Mouse (Mus musculus) midbrain, embryonic 14.5 days (tissue): ENCODE data around the gene Pawr. TPM values are rescaled to one million over a fixed set of nuclear protein-coding genes. Genes with fewer than 3 reads are reported as not detected.

Experiments
- ATAC-seq: fragments of 200-750 bp; cut with Nextera tagmentation; 2 replicates; pipeline ENCODE4 v1.8.0; 2017; ENCODE audit warnings: moderate number of reproducible peaks, moderate library complexity; ENCODE audit not compliant: low FRiP score, low TSS enrichment
- DNase-seq: peaks from one replicate; pipeline ENCODE4 v3.0.0-alpha.2; 2015
- H3K27ac ChIP-seq: fragments of 300-500 bp; sonication (generic); replicated peaks from 2 replicates; pipeline ENCODE4 v1.5.1; 2014; ENCODE audit warnings: mild to moderate bottlenecking, low read depth, low read length, moderate library complexity
- H3K27me3 ChIP-seq: fragments of 300-500 bp; sonication (generic); 2 replicates; pipeline ENCODE4 v1.6.1; 2014; ENCODE audit warnings: low read length, control low read depth, mixed read lengths; ENCODE audit not compliant: control insufficient read depth, insufficient read depth
- H3K36me3 ChIP-seq: fragments of 300-500 bp; sonication (generic); 2 replicates; pipeline ENCODE4 v1.6.1; 2014; ENCODE audit warnings: low read length, control low read depth; ENCODE audit not compliant: control insufficient read depth, insufficient read depth
- H3K4me1 ChIP-seq: fragments of 300-500 bp; sonication (generic); 2 replicates; pipeline ENCODE4 v1.6.1; 2014; ENCODE audit warnings: mild to moderate bottlenecking, antibody characterized with exemption, low read length, control low read depth; ENCODE audit not compliant: control insufficient read depth, insufficient read depth
- H3K4me2 ChIP-seq: fragments of 300-500 bp; sonication (generic); 2 replicates; pipeline ENCODE4 v1.6.1; 2014; ENCODE audit warnings: mild to moderate bottlenecking, low read length, moderate library complexity
- H3K4me3 ChIP-seq: fragments of 300-500 bp; sonication (generic); replicated peaks from 2 replicates; pipeline ENCODE4 v1.5.1; 2014; ENCODE audit warnings: low read depth, low read length
- H3K9ac ChIP-seq: fragments of 300-500 bp; sonication (generic); replicated peaks from 2 replicates; pipeline ENCODE4 v1.6.1; 2014; ENCODE audit warnings: mild to moderate bottlenecking, low read length, moderate library complexity
- H3K9me3 ChIP-seq: fragments of 300-500 bp; sonication (generic); 2 replicates; pipeline ENCODE4 v1.6.1; 2016; ENCODE audit warnings: low read length, control low read depth, mixed read lengths; ENCODE audit not compliant: control insufficient read depth
- WGBS: fragments of 180-500 bp; shearing (Covaris S2); extraction: QIAGEN DNeasy Blood & Tissue Kit; methylation state at CpG from one replicate; pipeline ENCODE4 v1.1.7; 2014; 5-methylcytosine and 5-hydroxymethylcytosine counted together
- polyA plus RNA-seq: library from polyadenylated mRNA; unstranded; fragments of >200 nt; fragmentation: Nextera tagmentation; extraction: Ambion mirVana; gene quantifications from 2 replicates; pipeline ENCODE4 v1.2.1, GENCODE M21; 2014

Gene Pawr
- polyA plus RNA-seq, 1 experiment from 2014 or later = 2.7 TPM

DNA sequence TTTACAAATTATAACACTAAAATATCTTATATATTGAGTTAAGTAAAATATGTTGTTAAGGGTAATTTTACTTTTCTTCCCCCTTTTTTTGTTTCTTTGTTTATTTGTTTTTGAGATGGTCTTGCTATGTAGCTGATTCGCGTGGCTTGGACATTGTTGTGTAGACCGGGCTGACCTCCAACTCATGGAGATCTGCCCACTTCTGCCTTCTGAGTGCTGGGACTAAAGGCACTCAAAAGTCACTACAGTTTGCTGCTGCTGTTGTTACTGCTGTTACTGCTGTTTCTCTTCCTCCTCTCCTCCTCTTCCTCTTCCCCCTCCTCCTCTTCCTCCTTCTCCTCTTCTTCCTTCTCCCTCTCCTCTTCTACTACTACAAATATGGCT lies 23.5 kb downstream of the Pawr start:
- DNase-seq = no peak
- H3K9ac ChIP-seq = no peak overlapping the region
- no peaks in the 10 kb centered on the region for H3K4me1 ChIP-seq
- no peaks in the 10 kb centered on the region for H3K36me3 ChIP-seq
- no peak overlapping the region for H3K4me3 ChIP-seq
- no peak overlapping the region for H3K27ac ChIP-seq
- H3K27me3 ChIP-seq = no peaks in the 10 kb centered on the region
- H3K4me2 ChIP-seq = no peak overlapping the region
- no peak for ATAC-seq
- H3K9me3 ChIP-seq = no peaks in the 10 kb centered on the region
- WGBS = 97% methylated on average over 3 of the region's 3 CpGs

GRCm38 (mm10) chr10:108356601-108357187 lies 24.8 kb downstream of the Pawr start:
- ATAC-seq = peak; percentile 46; the same call in 1 of the 2 replicates
- no peaks in the 10 kb centered on the region for H3K27me3 ChIP-seq
- H3K27ac ChIP-seq = no peak overlapping the region
- DNase-seq = no peak
- H3K36me3 ChIP-seq = no peaks in the 10 kb centered on the region
- WGBS = 99% methylated on average over 12 of the region's 12 CpGs
- H3K9me3 ChIP-seq = no peaks in the 10 kb centered on the region
- H3K4me2 ChIP-seq = no peak overlapping the region
- H3K9ac ChIP-seq = no peak overlapping the region
- 0 out of 2 replicates have a peak, but pooled peaks cover 1% of the 10 kb centered on the region for H3K4me1 ChIP-seq
- no peak overlapping the region for H3K4me3 ChIP-seq

DNA sequence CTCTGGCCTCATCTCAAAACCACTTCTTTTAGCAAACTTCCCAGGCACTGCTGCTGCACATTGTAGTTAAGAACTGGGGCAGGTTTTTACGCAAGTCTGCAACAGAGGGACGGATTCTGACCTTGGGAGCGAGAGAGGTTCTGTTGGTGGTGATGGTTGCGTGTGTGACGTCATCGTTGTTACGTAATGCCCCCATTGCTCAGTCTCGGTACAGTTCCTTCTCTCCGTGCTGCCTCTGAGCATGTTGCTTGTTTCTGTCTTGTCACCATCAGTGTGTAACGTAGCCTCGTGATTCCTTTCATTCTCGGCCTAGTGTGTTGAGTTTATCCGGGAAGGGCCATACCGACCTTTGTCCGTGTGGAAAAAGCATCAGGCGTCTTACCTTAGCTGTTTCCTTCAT lies 28.1 kb downstream of the Pawr start:
- WGBS = 87% methylated on average over 16 of the region's 16 CpGs
- ATAC-seq = no peak
- H3K4me3 ChIP-seq = no peak overlapping the region
- H3K36me3 ChIP-seq = no peaks in the 10 kb centered on the region
- peaks cover 8% of the 10 kb centered on the region; the same call in 1 of the 2 replicates for H3K4me1 ChIP-seq
- H3K27me3 ChIP-seq = no peaks in the 10 kb centered on the region
- no peak overlapping the region for H3K9ac ChIP-seq
- H3K27ac ChIP-seq = no peak overlapping the region
- no peak for DNase-seq
- H3K9me3 ChIP-seq = no peaks in the 10 kb centered on the region
- H3K4me2 ChIP-seq = no peak overlapping the region

DNA sequence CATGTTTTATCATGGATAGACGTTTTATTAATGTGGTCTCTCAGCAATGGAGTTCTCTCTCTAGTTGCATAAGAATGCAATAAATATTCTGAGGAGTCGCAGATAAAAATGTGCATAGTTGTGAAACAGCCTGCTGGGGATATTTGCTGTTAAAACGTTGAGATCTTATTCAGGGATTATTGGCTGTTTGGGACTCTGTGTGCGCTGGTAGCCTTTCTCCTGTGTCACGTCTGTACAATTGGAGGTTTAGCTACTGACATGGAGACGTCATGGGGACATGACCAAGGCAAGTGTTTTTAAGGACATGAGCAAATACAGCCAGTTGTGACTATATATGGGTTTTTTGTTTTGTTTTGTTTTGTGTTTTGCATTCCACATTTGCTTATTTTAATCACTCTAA lies 28.9 kb downstream of the Pawr start:
- 43% methylated on average over 6 of the region's 6 CpGs for WGBS
- ATAC-seq (no peak), DNase-seq (no peak)
- Histone ChIP-seq H3K4me2 (no peak overlapping the region), H3K27me3 (no peaks in the 10 kb centered on the region), H3K27ac (no peak overlapping the region), H3K9ac (no peak overlapping the region), H3K9me3 (peaks cover 5% of the 10 kb centered on the region; the same call in 1 of the 2 replicates), H3K36me3 (no peaks in the 10 kb centered on the region), H3K4me1 (peaks cover 8% of the 10 kb centered on the region; the same call in 1 of the 2 replicates), H3K4me3 (no peak overlapping the region)

GRCm38 (mm10) chr10:108361419-108362155 lies 29.7 kb downstream of the Pawr start:
- Histone ChIP-seq H3K36me3 (no peaks in the 10 kb centered on the region), H3K9ac (no peak overlapping the region), H3K4me1 (peaks cover 8% of the 10 kb centered on the region; the same call in 1 of the 2 replicates), H3K9me3 (peaks cover 6% of the 10 kb centered on the region; the same call in 1 of the 2 replicates), H3K27ac (no peak overlapping the region), H3K4me2 (no peak overlapping the region), H3K4me3 (no peak overlapping the region), H3K27me3 (no peaks in the 10 kb centered on the region)
- WGBS = 76% methylated on average over 9 of the region's 9 CpGs
- DNase-seq = no peak
- ATAC-seq = no peak

DNA sequence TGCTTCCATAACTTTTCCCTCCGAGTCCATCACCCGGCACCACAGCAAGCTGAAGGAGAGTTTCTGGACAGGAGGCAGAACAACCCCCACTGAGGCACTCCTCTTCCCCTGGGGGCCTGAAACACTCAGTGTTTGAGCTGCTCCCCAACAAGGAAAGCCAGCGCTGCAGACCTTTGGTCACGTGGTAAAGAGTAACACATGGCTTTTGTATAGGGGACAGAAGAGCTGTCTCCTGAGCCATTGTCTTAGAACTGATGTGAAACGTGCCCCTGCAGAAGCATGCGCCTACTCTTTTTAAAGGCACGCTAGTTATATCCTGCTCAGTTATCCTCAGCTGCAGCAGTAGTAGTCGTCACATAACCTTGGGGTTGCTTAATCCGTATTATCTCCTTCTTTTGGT lies 32.0 kb downstream of the Pawr start:
- Histone ChIP-seq H3K9ac (no peak overlapping the region), H3K9me3 (peaks cover 6% of the 10 kb centered on the region; the same call in 1 of the 2 replicates), H3K4me2 (no peak overlapping the region), H3K4me3 (no peak overlapping the region), H3K27ac (no peak overlapping the region), H3K4me1 (peaks cover 8% of the 10 kb centered on the region; the same call in 1 of the 2 replicates), H3K36me3 (no peaks in the 10 kb centered on the region), H3K27me3 (no peaks in the 10 kb centered on the region)
- DNase-seq = no peak
- 42% methylated on average over 9 of the region's 9 CpGs for WGBS
- ATAC-seq = no peak

- DNase-seq (no peak), ATAC-seq (no peak)
- Histone ChIP-seq H3K4me3 (no peak overlapping the region), H3K9ac (no peak overlapping the region), H3K4me1 (peaks cover 8% of the 10 kb centered on the region; the same call in 1 of the 2 replicates), H3K27ac (no peak overlapping the region), H3K27me3 (no peaks in the 10 kb centered on the region), H3K36me3 (no peaks in the 10 kb centered on the region), H3K4me2 (no peak overlapping the region), H3K9me3 (peaks cover 6% of the 10 kb centered on the region; the same call in 1 of the 2 replicates)
- WGBS = 79% methylated on average over 26 of the region's 26 CpGs
These were observed 33.2 kb downstream of the Pawr start for GRCm38 (mm10) chr10:108364946-108365719.

GRCm38 (mm10) chr10:108366251-108366650 lies 34.3 kb downstream of the Pawr start:
- no peak overlapping the region for H3K27ac ChIP-seq
- H3K9me3 ChIP-seq = peaks cover 6% of the 10 kb centered on the region; the same call in 1 of the 2 replicates
- no peak overlapping the region for H3K4me2 ChIP-seq
- no peak for DNase-seq
- no peak overlapping the region for H3K9ac ChIP-seq
- ATAC-seq = no peak
- H3K4me3 ChIP-seq = no peak overlapping the region
- peaks cover 8% of the 10 kb centered on the region; the same call in 1 of the 2 replicates for H3K4me1 ChIP-seq
- H3K36me3 ChIP-seq = no peaks in the 10 kb centered on the region
- H3K27me3 ChIP-seq = no peaks in the 10 kb centered on the region
- WGBS = 96% methylated on average over 5 of the region's 5 CpGs
